Mouse (Mus musculus): ENCODE measurements around the gene Brd2.

Gene Brd2

DNA sequence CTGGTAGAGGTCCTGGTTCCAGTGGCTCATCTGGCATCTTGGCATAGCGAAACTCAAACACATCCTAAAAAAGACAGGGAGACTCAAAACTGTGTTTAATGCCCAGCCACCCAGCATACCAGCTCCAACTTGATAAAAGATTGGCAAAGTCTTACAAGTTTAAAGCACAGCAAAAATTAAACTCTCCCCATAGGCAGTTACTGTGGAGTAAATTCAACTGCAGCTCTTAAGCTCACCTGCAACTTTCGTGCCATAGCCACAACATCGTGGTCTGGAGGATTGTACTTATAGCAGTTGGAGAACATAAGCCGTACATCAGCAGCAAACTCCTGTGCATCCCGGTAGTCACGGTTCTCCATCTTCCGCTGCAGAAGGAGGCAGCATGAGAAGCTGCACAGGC lies 8.3 kb downstream of the Brd2 start:
- no peak for DNase-seq (ENCODE audit: low spot score in 2 of 2)

DNA sequence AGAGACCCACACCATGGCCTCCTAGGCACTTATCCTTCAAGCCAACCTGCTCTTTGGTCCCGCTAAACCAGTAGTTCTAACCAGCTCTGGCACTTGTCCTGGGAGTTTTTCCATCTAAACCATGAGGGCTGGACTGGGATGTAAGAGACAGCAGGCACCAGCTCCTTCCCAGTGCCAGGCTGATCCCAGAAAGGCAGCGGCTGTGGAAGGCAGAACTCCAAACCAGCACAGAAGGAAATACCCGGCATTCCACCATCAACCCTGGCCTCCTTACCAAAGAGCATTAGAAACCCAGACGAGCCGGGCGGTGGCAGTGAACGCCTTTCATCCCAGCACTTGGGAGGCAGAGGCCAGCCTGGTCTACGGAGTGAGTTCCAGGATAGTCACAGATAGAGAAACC lies 12.1 kb downstream of the Brd2 start:
- DNase-seq (ENCODE audit: low spot score in 2 of 2) = no peak

DNA sequence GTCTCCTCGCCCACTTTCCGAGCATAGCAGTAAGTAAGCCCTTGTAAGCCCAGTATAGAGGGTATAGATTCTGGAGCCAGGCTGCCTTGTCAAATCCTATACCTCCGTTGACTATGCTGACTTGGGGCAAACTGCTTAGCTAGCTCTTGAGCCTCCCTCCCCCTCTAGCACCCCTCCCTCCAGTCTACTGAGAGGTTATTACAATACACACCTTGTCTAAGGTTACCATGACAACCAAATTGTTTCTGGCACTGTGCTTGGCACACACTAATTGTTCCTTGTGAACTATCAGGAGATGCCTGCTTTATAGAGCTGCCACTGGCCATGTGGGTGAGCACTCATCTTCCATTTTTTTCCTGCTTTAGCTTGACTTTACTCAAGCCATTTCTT lies 12.6 kb downstream of the Brd2 start:
- no peak for DNase-seq (ENCODE audit: low spot score in 2 of 2)

DNA sequence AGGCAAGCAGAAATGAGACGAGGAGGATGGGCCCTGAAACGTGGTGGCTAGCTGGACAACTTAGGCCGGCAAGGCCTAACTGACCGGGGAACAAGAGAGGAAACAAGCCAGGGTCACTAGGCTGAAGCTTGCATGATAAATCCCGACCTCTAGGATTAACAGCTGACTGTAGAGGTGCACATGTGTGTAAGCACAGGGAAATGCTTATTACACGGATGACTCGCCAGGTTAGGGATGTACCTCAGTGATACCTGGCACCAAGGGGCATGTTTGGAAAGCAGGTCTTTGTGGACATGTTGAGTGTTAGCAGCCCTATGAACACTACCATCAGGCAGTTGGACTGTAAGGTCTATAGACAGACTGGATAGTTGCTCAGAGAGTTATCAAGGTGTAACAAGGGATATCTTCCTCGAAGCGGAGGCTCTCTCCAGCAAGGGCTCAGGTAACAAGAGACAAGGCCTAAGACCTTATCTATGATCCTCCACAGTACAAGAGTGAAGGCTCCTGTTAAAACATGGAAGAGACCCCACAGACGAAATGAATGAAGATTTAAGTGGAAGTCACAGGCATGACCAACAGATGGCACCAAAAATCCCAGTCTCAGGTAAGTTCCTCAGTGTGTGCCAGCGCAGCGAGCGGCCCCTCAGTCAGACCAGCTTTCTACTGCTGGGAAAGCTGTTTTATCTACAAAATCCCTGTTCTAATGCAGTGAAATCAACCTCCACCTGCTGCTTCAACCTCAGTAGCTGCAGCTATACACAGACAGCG lies 13.2 kb downstream of the Brd2 start:
- DNase-seq (ENCODE audit: low spot score in 2 of 2) = no peak

DNA sequence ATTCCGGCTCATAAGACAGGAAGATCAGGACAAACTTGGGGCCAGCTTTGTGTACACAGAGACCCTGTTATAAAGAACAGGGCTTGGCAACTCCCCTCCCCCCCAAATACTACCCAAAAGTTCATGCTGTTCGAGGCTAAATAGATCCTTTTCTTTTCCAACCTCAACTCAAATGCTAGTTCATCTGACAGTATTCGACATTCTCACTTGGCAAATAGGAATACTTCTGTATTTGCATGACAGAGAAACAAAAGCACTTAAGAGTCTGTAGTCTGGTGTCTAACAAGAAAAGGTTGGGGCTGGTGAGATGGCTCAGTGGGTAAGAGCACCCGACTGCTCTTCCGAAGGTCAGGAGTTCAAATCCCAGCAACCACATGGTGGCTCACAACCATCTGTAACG lies 14.0 kb downstream of the Brd2 start:
- DNase-seq (ENCODE audit: low spot score in 2 of 2) = no peak

DNA sequence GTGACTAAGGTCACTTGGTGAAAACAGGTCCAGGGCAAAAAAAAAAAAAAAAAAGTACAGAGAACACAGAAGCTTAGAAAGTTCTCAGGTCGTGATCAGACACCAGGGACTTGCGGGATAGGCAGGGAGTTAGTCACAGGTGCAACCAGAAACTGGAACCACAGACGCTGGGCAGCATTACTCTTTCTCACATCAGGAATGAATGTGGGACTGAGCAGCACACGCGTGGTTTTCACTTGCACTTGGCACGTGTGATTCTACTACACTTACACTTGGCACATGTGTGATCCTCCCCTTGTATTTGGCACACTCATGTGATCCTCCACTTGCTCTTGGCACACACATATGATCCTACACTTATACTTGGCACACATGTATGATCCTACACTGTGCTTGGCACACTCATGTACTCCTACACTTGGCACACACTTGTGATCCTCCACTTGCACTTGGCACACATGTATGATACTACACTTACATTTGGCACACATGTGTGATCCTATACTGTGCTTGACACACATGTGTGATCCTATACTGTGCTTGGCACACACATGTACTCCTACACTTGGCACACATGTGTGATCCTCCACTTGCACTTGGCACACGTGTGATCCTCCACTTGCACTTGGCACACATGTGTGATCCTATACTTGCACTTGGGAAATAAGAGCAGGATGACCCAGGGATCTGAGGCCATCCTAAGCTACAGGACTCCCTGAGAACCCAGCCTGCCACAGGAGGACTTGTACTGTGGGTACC lies 15.1 kb downstream of the Brd2 start:
- no peak for DNase-seq (ENCODE audit: low spot score in 2 of 2)

DNA sequence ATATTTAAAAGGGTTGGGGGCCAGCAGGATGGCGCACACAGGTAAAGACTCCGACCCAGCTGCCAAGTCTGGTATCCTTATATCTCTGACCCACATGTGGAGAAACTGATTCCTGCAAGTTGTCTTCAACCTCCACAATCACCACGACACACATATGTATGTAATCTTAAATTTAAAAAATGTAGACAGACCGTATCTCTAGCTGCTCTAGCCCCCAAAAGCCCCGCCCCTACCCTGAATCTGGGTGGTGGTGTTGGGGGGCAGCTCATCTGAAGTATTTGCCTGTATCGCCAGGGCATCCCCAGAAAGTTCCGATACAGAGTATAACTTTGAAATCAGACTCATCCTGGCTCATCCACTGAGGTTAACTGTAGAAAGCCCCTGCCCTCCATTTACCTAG lies 15.9 kb downstream of the Brd2 start:
- DNase-seq (ENCODE audit: low spot score in 2 of 2) = no peak

DNA sequence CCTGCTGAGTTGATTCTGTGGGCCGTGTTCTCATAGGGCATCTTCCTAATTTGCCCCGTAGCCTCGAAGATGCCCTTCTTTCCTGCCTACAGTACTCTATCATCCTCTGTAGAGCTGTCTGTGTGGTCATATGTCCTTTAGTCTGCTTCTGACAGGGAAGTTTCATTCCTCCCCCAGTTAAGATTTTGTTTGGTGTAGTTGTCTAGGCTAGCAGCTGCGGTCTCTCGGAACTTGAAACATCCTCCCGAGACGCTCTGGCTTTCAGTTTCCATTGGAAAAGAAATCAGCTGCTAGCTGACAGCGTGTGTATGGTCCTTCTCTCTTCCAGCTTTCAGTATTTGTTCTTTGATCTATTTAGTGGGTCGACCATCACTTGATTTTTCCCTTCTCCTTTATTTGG lies 17.6 kb downstream of the Brd2 start:
- DNase-seq (ENCODE audit: low spot score in 2 of 2) = no peak

DNA sequence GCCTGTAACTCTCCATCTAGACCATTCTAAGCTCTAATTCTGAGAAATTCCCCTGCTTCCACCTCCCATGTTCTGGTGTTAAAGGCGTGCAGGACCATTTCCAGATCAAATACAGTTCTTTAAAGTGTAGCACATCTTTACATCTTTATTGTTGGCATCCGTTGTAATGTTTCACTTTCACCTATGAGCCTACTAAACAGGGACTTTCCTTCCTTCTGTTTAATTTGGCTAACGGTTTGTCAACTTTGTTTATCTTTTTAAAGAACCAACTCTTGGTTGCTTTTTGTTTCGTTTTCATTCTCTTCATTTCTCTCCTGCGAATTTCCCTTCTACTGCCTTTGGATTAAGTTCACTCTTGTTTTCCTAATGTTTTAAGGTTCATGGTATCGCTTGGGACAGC lies 19.6 kb downstream of the Brd2 start:
- DNase-seq (ENCODE audit: low spot score in 2 of 2) = no peak

DNA sequence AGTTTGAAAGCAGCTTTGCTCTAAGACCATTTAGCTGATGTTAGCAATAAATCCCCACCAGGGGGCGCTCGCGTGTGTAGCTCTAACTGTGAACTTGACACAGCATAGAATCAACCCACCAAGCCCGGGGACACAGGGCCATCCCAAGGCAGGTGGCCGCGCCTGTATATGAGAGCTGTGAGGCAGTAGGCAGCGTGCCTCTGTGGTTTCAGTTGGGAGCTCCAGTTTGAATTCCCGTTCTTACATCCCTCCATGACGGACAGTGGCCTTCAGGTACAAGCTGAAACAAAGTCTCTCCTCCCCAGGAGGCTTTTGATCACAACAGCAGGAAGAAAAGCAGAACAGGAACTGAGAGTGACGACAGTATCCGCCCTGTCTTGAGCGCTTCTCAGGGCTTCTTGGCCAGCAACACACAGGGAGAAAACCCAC lies 20.8 kb downstream of the Brd2 start:
- DNase-seq (ENCODE audit: low spot score in 2 of 2) = peak; percentile 81 to 95

DNA sequence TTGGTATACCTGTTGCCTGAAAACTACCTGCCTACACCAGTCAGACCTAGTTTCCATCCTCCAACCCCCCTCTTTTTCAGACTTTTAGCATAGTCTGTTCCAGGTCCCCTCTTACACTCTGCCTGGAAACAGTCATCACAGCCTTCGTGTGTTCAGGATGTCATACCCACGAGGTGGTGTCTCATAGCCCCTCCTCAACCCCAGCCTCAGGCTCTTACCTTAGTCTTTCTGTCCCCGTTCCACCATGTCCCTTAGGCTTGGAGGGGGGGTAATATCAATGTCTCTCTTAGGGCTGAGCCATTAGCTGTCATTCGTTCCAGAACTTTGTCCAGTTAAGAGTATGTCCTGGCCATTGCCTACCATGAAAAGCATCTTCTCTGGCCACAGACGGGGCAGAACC lies 21.2 kb downstream of the Brd2 start:
- DNase-seq (ENCODE audit: low spot score in 2 of 2) = no peak

DNA sequence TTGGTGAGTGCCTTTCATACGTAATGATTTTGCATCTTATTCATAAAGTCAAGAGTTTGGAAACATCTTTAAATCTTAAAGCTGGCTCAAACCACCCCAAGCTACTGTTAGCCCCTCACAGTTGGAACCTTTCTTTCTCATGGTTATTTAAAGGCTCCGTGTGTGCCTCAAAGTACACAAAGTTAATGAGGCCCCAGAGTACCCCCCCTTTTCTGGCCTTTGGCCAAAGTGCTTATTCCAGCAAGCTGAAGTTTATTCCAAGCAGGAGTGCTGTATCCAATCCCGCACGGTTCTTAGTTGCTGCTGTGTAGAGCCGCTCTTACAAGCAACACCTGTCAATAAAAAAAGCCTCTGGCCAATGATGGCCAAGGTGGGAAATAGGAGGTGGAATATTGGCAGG lies 22.9 kb downstream of the Brd2 start:
- DNase-seq (ENCODE audit: low spot score in 2 of 2) = no peak

DNA sequence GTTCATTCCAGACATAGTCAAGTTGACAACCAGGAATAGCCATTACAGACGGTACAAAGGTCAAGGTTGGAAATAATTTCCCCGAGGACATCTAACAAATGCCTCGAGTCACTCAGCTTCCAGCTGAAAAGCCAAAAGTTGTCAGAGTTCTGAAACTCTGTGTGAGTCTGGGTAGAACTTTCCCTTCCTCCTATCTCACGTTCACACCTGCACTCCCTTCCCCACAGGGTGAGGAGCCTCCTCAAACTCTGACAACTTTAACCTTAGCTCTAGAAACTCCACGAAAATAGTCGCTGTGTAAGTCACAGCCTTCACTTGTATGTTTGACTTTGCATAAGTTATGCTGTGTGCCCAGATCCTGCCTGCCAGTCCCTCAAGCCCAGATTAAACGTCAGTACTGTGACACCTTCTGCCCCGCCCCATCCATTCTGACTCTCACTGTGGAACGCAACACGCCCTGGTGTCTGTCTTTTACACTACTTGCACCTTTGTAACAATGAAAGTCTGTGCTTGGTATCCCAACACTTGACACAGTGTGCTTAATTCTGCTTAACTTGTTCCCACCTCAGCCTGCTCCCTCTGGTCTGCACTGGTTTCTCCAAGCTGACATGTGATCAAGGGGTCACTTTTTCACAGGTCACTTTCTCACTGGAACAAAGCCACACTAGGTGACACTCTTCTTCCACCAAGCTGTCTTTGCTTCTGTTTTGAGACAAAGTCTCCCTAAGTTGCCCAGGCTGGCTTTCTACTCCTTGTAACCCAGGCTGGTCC lies 23.5 kb downstream of the Brd2 start:
- DNase-seq (ENCODE audit: low spot score in 2 of 2) = no peak

DNA sequence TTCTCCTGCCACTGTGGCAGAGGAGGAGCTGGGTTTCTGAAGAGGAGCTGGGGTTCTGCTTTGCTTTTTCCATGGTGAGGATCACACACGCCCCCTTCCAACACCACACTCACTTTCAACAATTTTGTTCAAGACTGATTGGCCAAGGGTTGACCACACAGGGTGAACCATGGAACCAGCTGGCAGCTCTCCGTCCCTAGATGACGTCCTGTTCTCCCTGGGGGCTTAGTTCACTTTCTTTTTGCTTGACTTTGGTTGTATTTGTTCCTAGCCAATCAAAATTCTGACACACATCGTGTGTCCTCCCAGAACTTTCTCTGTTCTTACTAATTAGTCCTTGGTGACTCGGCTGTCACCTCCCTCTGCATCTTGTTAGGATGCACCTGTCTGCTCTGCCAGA lies 25.2 kb downstream of the Brd2 start:
- no peak for DNase-seq (ENCODE audit: low spot score in 2 of 2)

DNA sequence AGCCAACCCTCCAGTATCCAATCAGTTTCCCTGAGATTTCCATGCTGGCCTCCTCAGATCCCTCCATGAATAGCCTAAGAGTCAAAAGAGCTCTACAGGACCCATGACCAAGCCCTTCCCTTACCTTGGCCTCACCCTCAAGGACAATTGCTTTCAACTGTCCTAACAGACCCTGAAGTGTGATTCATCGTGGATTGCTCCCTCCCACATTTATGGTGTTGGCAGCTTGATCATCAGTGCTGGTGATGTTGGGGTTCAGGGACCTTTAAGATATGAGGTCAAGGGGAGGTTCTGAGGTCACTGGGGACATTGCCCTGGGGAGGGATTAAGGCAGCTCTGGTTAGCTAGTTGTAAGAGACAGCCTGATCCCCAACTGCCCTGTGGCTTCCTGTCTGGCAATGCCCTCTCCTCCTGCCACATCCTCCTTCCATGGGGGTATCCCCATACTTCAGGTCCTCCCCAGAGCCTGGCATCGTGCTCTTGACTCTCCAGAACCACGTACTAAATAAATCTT lies 25.9 kb downstream of the Brd2 start:
- DNase-seq (ENCODE audit: low spot score in 2 of 2) = no peak

DNA sequence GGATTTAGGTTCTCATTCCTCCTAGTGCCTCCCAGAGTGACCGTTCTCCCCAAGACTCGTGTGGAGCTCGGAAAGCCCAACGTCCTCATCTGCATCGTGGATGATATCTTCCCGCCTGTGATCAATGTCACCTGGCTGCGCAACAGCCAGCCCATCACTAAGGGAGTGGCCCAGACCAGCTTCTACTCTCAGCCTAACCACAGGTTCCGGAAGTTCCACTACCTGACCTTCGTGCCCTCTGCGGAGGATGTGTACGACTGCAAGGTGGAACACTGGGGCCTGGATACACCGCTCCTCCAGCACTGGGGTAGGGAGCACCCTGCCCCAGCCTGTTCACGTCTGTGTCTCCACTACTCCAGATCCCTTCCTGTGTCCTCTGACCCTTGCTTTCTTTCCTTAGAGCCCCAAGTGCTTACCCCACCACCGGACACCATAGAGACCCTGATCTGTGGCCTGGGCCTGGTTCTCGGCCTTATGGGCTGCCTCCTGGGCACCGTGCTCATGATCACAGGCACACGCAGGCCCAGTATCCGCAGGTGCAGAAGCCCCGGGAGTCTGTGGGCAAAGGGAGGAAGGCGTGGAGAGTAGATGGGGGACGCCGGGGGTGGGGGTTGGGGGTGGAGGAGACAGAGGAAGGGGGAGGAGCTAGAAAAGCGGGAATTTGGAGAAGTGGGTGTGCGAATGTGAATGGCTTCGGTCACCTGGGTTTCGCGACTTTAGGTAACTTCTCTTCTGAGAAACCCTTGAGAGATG lies 28.0 kb downstream of the Brd2 start:
- no peak for DNase-seq (ENCODE audit: low spot score in 2 of 2)

DNA sequence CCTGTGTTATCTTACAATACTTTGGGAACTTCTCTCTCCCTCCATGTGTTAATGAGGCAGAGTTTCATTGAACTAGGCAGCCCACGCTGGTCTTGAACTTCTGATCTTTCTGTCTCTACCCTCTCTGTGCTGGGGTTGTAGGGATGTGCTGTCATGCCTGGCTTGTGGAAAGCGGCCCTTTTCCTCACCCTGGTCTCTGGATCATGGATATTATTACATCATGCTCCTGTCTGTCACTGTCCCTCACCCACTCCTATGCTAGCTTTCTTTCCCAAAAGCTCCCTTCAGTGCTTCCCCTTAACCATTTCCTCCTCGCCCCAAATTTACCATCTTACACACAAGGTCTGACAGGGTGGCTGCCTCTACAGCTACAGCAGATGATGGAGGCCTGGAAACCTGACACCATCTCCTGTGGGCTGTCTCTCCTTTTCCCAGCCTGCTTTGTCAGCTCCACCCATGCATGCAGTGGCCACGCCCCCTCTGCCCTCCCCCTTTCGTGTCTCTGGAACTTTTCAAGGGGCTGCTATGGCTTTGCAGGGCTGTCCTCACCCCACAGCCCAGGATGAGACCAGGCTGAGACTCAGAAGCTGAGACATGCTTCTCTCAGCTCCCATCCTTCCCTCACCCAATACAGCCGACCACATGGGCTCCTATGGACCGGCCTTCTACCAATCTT lies 29.1 kb downstream of the Brd2 start:
- DNase-seq (ENCODE audit: low spot score in 2 of 2) = no peak

DNA sequence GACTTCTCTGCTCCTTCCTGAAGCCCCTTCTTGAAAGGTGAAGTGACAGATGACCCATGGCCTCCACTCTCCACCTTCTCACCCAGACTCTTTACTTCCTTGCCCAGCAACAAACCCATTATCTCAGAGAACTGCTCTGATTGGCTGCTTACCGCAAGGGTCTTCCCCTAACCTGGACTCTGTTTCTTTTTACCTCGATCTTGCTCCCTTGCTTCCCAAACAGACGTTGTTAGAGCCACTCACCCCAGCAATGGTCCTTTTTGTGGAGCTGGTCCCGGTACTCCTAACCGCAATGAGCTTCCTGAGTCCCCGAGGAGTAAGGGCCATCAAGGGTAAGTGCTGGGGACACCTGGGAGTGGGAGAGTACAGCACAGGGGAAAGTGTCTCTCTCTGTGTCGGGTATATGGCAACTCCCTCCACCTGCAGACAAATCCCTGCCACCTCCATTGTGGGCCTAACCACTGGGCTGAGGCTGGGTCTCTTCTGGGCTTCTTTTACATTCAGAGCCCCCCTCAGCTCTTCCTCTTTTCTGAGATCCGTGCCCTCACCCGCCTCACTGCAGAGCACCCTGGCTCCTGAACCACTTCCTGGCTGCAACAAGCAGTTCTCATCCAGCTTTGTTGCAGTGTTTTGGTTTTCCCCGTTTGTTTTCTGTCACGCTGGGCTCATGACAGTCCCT lies 30.1 kb downstream of the Brd2 start, which contains the start of gene H2-Oa:
H2-Oa (plus strand) TSS at position 144 of the 679 bp plus-strand sequence.
- no peak for DNase-seq (ENCODE audit: low spot score in 2 of 2)

DNA sequence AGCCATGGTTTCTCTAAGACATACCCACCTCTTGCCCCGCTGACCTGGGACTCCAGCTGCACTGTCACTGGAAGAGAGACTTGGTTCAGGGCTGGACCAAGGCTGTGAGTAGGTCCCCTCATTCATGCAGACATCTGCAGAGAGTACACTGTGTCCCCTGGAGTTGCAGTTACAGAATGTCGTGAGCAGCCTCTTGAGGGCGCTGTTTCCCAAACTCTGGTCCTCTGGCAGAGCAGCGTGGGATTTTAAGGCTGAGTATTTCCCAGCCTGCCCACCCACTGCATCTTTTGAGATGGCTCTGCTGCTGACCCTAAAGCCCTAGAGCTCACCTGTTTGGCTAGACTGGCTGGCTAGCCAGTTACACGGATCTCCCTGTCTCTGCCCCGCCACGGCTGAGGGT lies 31.5 kb downstream of the Brd2 start:
- DNase-seq (ENCODE audit: low spot score in 2 of 2) = no peak

DNA sequence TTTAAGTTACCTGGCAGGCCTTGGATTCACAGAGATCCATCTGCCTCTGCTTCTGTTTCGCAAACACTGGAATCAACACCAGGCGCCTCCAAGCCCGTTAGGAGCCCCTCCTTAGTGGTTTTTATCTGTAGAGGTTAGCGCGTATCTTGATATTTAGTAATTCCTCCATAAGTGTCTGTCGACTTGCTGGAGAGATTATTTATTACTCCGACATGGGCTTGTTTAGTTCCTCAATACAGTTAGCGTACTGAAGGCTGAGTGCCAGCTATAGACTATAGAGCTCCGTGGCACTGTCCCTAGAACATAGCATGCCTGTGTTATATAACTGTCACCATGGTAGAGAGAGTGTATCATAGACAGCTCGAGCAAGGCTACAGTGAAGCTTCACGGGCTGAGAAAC lies 34.3 kb downstream of the Brd2 start:
- no peak for DNase-seq (ENCODE audit: low spot score in 2 of 2)

DNA sequence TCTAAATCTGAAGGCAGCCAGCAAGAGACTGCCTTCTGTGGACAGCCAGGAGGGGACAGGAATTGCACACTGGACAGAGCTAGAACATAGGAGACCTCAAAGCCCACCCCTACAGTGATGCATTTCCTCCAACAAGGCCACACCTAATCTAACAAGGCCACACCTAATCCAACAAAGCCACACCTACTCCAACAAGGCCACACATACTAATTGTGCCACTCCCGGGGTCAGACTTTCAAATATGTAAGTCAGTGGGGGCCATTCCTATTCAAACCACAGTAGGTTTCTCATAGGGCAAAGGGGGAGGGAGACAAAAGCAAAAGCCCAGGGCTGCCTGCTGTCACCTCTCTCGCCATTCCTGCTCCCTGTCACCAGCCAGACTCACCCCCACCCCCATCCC lies 35.0 kb downstream of the Brd2 start:
- DNase-seq (ENCODE audit: low spot score in 2 of 2) = no peak
